Mouse (Mus musculus) activated CD4-positive, CD25-positive, alpha-beta regulatory T cell, adult 4 months (primary cell): ENCODE measurements around the gene Pak4. TPM values are rescaled to one million over a fixed set of nuclear protein-coding genes. Genes with fewer than 3 reads are reported as not detected.

Experiments used
- ATAC-seq: one replicate; pipeline ENCODE4 v1.8.0; 2017
- polyA plus RNA-seq, 2 experiments: library from polyadenylated mRNA; unstranded; fragments of 100-300 nt; shearing (Covaris generic); gene quantifications; one replicate each; pipeline ENCODE4 v1.2.1; 2017

Gene Pak4
- polyA plus RNA-seq, 2 experiments from 2014 or later: 2.3 to 2.8 TPM

DNA sequence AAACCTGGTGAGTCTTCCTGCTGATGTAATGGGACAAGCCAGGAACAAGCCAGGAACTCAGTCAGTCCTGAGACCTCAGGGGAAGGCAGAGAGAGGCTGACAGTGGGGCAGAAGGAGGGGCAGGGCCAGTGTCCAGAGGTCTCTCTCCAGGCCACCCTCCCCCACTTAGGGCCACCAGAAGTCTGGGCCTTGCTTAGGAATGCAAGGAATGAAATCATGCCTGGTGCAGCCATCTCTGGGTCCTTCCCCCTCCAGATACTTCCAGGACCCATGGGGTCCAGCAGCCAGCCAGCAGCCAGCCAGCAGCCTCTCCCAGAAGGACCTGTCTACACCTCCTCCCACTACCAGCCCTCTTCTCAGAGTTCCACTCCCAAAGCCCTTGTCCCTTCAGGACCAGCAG is 10.3 kb downstream of the Pak4 start:
- ATAC-seq: no peak

DNA sequence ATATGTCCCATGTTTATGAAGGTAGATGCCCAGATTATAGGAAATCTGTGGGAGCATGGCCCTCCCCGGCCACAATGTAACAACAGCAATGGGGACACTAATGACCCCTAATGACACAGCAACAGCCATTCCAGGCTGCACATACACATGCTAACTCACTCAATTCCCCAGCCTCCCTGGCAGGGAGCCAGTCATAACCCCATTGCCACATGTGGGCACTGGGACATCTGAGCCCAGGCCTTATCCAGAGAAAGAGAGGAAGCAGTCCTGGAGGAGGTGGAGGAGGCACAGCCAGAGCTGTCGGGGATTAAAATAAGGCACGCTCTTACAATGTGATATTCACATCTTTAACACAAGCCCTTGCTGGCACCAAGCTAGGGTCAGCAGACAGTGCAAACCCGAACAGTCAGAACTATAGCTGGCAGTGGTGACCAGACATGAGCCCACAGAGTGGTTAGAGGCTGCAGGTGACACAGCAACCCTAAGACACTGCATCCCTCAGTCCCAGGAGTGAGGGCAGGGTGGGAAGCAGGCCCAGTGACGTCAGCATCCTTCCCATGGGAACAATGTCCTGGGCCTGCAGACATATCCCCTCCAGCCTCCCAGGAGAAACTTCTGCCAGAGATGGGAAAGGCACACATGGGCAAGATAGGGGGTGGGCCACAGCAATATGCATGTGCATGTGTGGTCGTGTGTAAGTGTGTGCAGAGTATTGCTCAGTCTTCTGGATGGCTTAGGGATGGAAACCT is 11.1 kb downstream of the Pak4 start:
- ATAC-seq: no peak

DNA sequence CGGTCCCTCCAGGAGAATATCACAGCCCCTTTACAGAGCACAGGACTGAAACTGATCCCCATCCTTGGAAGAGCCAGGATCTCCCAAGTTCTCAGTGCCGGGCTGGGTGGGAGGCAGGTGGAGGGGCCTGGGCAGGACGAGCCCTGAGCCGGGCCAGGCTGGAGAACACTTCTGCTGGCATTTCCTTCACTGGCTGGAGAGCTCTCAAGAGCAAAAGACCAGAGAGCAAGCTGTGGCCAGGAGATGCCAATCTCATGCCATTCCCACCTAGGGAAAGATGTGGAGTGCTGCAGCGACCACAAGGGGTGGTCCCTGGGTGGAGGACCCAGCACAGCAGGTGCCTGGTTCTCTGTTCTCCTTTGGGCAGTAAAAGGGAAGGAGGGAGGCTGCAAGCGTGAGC is 13.0 kb downstream of the Pak4 start:
- no peak for ATAC-seq

DNA sequence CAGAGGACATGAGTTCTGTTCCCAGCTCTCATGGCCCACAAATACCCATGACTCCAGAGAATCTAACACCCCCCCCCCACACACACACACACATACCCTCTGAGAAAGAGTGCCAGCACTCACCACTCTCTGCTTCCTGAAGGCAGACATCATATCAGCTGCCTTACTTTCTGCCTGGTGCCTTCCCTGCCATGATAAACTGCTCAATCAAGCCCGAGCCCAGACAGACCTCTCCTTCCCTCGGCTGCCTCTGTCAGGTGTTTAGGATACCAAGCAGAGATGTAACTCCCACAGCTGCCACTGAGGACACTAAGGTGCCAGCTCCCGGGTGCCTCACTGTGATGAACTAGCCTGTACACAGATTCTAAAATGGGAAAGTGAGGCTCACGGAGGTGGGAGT is 13.5 kb downstream of the Pak4 start:
- no peak for ATAC-seq

DNA sequence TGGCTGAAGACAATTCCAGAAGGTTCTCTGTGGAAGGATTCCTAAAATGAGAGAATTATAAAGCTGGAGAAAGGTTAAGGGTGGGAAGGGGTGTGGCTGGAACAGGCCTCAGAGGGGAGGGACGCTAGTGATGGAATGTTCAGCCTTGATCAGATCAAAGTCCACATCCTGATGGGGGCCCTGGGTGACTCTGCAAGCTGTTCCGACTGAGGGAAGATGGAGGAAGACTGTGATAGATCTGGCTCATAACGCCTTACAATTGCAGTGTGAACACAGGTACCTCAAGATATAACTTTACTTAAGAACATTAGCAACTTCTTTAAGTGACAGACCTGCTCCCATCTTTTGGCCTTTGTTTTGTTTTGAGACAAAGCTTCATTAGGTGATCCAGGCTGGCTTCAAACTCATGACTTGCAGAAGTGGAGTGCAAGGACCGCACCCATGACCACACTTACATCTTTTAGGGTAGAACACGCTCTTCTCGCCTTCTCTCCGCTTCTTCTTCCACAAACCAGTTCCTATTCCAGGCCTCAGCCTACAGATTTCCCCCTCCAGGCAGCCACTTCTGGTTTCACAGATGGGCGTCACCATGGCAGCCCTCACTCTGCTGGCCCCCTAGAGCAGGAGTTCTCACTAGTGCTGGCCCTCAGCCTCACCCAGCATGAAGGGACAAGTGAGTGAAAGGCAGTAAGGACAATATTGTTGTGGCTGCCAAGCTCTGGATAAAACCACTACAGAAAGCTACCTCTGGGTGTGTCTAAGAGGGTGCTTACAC is 14.2 kb downstream of the Pak4 start:
- no peak for ATAC-seq

DNA sequence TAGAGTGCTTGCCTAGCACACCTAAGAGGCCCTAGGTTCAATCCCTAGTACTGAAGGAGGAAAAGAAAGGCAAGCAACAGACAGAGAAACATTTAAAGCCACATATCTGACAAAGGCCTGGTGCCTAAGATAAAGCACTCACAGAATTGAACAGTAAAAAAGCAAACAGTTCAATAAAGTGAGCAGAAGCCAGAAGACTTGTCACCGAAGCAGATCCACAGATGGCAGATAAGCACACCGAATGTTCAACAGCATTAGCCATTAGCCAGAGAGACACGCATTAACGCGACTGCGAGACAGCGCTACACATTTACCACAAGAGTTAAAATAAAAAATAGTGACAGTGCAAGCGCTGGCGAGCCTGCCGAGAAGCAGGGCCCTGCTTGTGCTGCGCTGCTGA is 15.1 kb downstream of the Pak4 start:
- no peak for ATAC-seq

DNA sequence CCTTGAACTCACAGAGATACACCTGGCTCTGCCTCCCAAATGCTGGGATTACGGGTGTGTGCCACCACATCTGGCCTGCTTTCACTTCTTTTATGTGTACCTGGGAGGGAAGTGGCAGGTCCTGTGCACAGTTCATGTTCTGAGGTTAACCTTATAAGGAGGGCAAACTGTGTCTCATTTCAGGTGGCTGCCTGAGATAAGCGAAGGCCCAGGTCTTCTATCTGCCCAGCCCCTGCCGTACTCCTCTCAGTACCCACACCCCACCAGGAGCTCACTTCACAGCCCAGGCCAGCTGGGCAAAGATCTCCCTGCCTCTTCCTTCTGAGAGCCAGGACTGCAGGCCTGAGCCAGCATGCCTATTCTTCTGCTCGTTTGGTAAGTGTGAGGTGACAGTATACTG is 16.3 kb downstream of the Pak4 start:
- ATAC-seq: no peak

DNA sequence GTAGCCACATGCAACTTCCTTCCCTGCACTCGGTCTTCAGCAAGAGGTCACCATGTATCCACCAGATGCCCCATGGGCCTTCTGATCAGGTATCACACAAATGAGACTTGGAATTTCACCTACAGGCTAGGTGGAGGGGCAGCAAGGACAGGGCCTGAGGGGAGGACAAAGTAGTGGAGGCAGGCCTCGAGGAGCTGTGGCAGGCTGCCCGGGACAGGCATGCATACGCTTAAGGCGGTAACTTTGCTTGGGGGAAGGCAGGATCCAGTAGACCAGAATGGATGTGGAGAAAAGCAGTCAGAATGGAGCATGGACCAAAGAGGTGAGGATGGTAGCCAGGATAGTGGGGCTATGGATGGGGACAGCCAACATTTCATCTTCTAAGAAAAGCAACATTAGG is 18.2 kb downstream of the Pak4 start:
- ATAC-seq: no peak

DNA sequence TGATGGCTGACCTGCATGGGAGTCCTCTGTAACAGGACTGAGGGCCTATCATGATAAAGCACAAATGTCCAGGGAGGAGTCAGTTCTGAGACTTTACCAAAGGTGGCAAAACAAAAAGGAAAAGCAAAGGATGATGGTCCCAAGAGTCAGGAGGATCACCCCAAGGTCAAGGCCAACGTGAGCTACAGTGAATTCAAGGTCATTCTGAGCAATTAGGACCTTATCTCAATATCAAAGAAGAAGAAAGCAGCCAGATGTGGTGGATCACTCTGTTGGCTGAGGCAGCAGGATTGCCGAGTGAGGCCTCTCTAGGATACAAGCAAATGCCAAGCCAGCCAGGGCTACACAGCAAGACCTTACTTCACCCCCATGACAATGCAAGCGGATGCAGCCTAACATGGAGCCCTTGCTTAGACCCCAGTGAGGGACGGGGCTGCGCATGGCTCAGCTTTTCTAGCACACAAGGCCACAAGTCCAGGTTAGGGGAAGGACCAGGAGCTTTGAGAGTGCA is 19.4 kb downstream of the Pak4 start:
- ATAC-seq: no peak

DNA sequence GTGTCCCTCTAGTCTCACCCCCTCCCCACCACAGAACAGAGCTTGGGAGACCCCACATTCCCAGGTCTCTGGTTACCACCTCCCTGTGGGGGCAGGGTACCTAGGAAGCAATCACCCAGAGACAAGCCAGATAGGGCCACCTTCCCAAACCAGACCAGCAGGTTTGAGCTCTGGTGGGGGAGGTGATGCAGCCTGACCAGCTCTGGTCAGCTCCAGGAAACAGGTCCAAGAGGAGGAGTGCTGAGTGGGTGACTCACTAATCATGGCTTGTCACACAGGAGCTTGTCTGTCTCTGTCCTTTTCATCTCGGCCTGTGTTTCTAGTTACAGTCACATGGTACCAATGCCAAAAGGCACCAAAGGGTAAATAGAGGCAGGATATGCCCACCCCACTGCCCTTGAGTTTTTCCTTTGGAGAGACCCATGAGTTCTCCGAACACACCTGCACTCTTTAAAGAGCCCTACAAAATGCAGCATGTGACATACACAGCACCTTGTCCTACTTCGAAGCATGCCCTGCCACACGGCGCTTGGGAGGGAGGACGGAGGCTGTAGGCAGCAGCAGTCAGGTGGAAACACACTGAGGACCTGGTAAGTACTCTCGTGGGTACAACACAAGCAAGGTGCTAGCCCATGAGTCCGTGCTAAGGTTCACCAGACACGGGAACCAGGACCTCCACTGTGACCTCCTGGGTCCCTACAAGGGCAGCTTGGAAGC is 20.0 kb downstream of the Pak4 start:
- no peak for ATAC-seq

DNA sequence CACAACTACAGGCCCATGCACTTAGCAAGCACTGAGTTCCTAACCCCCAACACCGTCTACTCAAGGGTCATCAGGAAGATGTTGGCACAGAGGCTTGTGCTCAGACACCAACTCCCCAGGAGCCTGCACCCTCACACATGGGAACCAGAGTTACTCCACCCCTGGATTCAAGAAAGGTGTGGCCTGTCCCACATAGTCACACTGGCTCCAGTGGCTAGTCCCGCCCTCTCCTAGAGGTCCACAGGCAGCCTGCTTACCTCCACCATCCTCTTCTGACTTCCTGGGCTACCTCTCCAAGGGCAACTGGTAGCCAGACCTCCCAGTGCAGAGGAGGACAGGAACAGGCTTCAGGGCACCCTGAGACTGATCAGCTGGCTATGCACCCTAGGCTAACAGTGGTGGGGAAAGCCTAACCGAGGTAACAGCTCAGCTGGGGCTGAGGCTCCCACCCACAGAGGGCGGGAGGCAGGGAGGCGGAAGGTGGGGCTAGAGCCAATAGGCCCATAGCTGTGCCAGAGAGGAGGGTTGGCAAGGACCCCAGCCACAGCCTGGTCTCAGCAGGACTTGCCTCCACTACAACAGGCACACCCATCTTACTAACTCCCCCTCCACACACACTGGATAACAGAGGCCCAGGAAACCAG is 21.6 kb downstream of the Pak4 start:
- no peak for ATAC-seq

DNA sequence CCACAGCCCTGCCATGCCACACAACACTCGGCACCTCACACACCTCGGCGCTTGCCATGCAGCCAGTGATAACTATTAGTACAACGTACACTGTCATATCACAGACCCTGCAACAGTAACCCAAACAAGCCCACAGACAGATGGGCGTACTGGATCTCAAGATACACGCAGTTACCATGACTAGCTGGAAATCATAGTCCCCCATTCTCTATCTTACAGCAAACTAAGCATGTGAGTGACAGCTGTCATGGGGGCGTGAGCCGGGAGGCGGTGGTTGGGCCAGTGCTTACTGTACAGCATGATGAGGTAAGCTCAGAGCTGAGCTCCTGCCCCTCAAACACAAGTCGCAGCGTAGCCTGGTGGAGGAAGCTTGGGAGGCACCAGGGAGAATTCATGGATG is 22.4 kb downstream of the Pak4 start:
- ATAC-seq: no peak

DNA sequence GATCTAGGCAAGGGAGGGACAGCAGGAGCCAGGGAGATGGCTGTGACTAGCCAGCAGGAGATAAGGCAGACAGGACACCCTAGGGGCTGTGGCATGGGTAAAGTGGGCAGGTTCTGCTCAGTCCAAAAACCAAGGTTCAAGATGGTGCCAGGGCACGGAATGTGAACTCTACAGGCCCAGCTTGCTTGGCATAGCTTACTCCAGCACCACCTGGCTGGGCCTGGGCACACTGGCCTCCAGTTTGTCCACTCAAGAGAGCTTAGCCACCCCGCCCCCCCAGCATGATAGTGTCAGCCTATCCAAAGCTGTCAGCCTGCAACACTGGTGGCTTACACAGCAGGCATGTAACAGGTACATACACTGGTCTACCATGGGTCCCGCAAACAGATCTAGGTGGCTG is 24.7 kb downstream of the Pak4 start:
- ATAC-seq: no peak

DNA sequence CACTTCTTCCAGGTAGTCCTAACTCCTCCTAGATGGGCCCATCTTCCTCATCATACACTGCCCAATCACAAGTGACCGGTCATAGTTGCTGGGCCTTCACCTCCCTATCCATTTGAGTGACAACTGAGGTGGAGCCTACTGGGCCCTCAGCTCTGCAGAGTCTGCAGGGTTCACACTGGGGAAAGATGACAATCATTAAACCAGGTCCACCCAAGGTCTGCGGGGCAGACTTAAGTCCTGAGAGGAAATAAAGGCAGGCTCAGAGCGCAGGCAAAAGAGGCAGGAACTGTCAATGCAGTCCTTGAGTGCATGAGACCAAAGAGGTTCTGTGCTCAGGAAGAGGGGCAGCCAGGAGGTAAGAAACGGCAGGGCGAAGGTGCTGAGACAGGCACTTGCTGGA is 25.3 kb downstream of the Pak4 start:
- no peak for ATAC-seq

DNA sequence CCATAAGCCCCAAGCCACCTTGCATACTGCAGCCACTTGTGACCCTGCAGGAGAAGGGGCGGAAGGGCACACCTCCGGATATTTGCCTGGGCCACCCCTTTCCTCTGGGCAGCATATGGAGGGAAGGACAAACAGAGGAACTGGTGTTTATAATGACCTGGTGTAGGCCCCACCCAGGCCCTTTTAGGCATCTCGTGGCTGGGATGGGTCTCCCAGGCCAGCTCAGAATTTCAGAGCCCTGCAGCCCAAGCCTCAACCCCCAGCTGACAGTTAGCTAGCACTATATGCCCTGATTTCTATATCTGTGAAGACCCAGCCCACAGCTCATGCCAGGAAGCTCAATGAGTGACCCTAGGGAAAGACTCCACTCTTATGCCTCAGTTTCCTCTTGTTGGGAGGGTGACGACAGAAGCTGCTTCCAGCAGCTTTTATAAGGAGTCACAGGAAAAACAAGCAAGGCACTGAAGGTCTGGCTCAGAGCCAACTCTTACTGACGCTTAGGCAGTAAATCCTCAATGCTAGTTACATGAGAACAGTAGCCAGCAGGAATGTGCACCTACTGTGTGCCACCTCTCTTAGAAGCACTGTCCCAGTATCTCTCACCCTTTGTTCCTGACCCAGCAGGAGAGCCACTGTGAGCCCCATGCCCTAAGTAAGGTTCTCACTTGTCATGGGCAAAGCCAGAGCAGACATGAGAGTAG is 26.9 kb downstream of the Pak4 start:
- ATAC-seq: no peak

DNA sequence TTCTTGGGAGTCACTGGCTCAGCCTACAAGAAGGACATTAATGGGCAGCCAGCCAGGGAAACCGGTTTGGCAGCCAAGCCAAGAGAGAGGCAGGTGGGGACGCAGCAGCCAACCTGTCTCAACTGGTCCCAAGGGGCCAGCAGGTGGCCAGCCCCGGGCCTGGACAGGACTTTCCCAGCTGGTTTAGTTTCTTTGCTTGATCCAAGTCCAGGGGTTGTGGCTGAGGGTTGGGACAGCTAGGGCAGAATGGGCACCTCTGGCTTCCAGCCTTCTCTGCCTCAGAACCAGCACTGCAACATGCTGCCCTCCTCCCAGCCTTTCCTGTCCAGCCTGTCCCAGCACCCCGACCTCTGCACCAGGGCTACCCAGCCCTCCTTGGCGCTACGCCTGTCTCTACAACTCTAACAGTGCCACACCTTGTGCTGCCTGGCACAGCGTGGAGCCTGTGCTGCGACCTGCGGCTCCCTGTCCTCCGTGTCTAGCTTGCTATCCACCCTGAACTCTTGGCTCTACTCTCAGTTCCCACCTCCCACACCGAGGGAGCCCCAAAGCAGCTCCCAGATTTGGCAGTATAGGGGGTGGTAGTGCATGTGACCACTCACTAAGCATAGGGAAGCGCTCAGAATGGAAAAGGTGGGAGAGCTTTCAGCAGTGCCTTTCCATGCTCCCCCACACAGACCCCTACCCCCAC is 27.5 kb downstream of the Pak4 start:
- no peak for ATAC-seq

DNA sequence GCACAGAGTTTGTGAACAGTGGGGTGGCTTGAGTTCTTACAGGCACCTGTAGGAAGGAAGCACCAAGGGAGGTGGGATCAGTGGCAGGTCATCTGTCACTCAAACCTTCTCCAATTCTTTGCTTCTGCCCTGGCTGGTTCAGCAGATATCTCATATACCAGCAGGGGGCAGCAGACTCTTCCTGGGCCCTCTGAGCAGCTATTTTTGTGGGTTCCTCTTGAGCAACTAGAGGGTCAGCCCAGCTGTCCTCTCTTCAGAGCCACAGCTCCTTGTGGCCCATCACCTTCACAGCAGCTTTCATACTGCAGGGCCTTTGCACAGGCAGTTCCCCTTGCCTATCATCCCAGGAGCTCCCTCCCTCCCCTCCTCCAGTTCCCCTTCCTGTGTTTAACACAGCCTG is 29.7 kb downstream of the Pak4 start:
- no peak for ATAC-seq

DNA sequence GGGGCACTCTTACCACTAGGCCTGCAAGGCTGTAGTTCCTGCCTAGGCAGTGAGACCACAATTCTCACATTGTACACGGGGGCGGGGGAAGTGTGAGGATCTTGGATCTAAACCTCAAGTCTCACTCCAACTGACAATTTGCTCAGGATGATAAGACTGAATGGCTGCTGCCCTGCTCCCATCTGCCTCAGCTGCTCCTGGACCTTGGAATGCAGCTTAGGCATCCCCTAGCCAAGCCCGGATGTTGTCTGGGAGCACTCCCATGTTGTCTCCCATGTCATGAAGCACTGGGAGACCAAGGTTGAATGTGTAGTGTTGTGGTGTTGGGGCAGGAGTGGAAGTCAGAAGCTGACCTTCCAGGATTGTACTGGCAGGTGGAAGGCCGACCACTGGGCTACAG is 30.4 kb downstream of the Pak4 start:
- ATAC-seq: no peak

DNA sequence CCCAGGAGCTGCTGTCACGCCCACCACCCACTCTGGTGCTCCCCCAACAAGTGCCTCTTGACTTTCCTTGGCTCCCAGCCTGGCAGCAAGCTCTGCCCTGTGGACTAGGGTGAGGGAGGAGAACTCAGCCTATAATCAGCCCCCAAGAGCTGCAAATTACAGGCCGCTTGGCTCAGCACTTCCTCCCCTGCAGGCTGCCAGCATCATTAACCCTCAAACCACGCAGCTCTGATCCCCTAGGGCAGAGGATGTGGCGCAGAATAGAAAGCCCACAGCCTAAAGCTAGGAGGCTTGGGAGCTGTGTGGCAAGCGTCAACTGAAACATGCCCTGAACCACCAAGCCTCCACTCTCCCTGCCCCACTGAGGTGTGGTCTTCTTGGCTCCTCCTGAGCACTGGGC is 32.6 kb downstream of the Pak4 start:
- no peak for ATAC-seq

DNA sequence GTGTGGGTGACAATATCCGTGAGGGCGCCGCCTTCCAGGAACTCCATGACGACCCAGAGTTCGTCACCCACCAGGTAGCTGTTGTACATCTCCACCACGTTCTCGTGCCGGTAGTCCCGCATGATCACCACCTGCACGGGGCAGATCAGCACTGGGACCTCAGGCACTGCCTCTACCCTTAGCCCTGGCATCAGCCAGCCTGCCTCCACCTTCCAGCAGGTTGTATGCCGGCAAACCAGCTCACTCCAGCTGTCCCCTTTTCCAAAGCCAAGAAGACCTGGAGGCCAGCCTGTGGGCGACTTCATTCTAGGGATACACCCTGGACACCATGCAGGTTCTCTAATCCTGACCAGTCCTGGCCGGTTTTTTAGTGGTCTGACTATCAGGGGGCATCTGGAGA is 35.0 kb downstream of the Pak4 start:
- no peak for ATAC-seq

DNA sequence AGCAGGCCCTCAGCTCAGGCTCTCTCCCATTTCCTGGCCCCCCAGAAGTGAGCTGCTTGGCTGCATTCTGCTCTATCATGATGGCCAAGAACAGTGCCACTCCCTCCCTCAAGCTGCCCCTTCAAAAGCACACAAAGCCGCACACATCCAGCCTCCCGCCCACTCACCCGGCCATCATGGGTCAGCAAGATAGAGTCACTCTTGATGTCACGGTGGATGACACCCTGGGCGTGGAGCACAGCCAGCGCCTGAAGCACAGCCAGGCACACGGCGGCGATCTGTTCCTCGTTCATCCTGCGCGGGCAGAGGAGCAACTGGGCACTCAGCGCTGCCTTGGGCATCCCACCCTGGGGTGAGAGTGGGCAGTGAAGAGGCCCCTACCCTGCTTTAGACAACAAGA is 35.6 kb downstream of the Pak4 start:
- no peak for ATAC-seq

DNA sequence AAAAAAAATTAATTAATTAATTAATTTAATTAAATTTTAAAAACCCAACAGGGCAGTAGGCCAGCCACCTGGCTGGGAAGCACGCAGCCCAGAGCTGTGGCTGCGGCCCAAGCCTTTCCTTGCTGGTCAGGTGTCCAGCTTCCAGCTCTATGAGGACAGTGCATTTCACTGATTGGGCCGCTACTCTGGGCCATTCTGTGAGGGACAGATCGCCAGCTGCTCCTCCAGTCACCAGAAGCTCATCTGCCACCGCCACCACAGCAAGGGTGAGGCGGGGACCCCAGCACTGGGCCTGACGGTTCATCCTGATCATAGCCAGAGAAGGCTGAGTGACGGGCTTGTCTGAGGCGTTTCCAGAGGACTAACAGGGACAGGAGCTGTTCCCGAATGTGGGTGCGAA is 36.0 kb downstream of the Pak4 start:
- no peak for ATAC-seq
